Mouse (Mus musculus): ENCODE measurements around the gene Abca3. TPM values are rescaled to one million over a fixed set of nuclear protein-coding genes. Genes with fewer than 3 reads are reported as not detected.
A peak's percentile ranks its signal among the peaks of the same experiment; 100 is the strongest.
"Not testable (repeated sequence)": the region's sequence is repeated elsewhere in the genome, so short reads cannot be mapped to it uniquely, and the experiment has no call there.

The Abca3 gene
- total RNA-seq, 2 experiments from 2014 or later: 111 to 118 TPM

DNA sequence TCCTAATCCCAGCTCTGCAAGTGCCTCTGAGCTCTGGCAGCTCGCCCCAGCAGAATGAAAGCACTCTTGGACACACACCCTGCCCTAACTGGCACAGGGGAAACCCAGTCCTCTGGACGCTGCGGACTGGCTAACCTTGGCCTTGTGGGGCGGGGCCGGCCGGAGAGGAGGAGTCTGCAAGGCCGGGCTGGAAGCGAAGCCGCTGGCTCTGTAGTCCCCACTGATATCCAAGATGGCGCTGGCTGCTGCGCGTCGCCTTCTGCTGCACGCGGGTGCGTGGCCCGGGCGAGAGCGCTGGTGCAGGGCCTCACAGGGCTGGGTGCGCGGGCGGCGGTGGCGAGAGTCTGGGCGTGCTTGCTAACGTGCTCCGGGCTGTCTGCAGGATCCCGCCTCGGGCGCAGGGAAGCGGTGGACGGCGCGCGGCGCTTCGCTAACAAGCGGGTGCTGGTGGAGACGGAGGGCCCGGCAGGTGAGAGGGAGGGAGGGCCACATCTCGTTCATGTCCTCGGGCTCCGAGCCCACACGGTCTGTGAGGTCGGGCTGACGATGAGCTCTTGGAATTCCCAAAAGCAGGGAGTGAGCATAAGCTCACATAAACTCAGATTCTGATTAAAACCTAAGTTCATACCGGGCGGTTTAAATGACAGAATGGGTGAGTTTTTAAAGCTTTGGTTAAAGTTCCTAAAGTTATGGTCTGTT, 74.9 kb downstream of the Abca3 start, which contains the start of gene Eci1:
Gene Eci1 (plus strand): TSS at position 171 of the 699 bp plus-strand sequence.
- intact Hi-C loops (cut with DNase I): no loop called here
- DNase-seq (ENCODE audit: low spot score in 2 of 2): peak; percentile 86 to 90

DNA sequence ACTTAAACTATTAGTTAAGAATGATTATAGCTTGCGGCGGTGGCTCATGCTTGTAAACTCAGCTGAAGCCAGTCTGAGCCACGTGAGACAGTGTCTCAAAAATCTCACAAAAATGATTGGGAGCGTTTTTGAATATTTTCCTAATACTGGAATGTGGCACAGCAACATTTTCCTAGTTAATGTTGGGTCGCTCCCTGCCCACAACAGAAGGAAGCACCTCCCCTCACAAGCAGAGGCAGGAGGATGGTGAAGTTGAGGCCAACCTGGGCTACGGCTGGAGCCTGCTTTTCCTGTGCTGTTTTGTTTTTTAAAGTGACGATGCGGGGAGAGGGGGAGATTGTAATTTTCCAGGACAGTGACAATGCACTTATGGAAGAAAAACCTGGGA, 75.4 kb downstream of the Abca3 start:
- intact Hi-C loops (cut with DNase I): no loop called here
- no peak for DNase-seq (ENCODE audit: low spot score in 2 of 2)

DNA sequence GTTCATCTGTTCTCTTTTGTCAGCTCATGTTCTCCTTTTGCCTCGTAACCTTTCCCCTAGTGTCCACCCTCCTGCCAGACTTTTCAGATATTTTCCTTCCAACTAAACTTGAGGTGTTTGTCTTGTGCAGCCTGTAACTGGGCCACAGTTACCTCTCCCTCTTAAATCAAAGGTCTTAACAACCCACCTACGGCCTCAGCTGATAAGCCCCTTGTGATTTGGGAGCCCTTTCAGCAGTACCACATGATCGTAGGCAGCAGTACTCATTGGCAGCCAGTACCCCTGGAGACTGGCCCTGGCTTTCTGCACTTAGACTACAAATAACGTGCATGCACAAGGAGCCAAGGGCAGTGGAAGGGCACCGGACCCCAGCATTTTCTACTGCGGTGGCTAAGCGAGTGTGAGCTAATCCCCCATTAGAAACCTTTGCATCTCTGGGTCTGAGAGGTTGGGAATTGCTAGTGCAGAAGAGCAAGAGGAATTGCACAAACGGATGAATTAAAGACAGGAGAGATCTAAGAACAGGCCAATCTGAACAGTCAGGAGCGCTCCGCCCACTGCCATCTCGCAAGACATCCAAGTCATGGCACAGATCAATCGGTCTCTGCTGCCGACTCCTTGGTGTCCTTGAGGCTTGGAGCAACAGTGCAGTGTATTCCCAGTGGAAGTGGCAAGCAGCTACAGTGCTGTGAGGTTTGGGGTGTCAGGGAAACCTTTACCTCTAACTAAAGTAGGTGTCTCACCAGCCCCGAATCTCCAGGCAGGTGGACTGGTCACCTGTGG, 77.6 kb downstream of the Abca3 start:
- no peak for DNase-seq (ENCODE audit: low spot score in 2 of 2)
- intact Hi-C loops (cut with DNase I): no loop called here

DNA sequence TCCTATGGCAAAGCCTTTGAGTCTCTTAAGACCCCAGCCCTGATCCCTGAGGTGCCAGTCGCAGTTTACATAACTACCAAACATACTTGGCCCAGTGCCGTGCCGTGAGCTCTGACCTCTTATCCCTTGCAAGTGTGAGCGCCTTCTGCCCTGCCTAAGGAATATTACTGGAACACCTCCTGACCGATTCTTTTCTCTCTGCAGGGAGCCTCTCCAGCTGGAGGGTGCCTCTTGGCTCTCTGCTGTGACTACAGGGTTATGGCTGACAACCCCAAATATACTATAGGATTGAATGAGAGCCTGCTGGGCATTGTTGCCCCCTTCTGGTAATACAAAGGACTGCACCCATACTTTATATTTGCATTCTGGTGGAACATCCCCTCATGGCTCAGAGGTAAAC, 85.3 kb downstream of the Abca3 start:
- intact Hi-C loops (cut with DNase I): no loop called here
- peak; percentile 54 to 62 for DNase-seq (ENCODE audit: low spot score in 2 of 2)

DNA sequence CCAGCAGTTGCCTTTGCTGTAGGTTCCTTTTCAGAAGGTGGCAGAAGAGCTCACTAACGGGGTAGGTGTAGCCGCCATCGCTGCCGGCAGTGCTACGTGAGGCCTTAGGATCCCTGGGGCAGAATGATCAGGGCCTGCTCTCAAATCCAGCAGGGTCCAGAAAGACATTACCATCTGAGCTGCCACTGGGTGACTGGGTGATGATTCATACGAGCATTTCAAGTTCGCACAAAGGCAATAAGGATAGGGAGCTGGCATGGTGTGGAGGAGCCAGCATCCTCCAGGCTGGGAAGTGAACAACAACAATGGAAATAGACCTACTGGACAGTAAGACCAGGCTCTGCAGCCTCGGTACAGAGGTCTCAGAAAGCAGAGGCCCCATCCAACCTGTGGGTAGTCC, 88.6 kb downstream of the Abca3 start:
- intact Hi-C loops (cut with DNase I): no loop called here
- no peak for DNase-seq (ENCODE audit: low spot score in 2 of 2)

DNA sequence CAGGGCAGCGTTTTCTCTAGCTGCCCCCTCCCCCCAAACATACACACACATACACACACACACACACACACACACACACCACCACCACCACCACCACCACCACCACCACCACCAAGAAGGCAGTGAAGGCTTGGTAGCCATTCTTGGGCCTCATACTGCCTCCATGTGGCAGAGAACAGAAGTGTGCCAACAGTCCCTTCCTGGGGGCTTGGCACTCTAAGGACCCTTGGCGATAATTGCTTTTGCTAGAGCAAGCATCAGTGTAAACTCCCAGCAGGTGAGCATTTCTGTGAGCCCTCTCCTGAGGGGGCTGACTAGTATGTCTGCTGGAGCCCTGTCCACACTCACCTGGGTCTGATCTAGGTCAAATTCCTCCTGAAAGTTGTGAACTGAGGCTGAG, 89.4 kb downstream of the Abca3 start:
- DNase-seq (ENCODE audit: low spot score in 2 of 2): no peak
- intact Hi-C loops (cut with DNase I): no loop called here

DNA sequence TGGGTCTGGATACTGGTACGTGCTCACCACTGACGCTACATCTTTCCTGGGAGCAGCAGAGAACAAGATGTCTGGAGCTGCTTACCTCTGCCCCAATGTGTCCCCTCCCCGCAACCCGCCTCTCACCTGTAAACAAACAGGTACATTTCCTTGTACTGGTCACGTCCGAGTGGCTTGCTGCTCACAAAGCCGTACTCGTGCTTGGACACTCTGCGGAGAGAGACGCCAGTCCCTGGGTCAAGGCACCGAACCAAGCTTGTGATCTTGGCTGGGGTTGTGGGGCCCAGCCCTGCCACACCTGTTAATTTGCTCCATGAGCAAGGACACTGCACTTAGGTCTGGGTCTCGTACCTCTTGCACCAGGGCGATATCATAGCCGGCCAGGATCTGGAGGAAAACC, 90.4 kb downstream of the Abca3 start:
- DNase-seq (ENCODE audit: low spot score in 2 of 2): no peak
- intact Hi-C loops (cut with DNase I): no loop called here

DNA sequence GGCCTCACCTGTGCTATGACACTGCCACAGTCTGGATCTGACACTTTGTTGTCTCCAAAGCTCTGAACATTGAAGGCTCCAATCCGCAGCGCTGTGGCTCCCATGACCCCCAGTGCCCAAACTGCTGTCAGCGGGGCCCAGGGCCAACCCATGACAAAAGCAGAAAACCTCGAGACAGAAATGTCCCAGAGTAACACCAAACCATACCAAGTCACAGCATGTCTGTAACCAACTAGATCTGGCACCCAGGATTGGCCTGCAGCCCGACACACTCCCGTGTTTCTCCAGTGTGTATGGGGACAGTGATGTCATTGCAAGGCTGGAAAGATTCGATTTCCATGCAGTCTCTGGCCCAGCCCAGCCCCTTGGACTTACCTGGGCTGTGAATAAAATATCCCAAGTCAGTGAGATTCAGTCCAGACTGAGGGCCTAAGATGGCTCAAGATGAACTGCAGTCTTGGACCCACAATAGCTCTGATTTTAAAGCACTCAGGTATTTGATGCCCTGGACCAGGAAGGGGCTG, 90.9 kb downstream of the Abca3 start, which contains the start of gene Dnase1l2:
Gene Dnase1l2 (minus strand): TSS at position 474 of the 524 bp plus-strand sequence.
- DNase-seq (ENCODE audit: low spot score in 2 of 2): no peak
- intact Hi-C loops (cut with DNase I): no loop called here

DNA sequence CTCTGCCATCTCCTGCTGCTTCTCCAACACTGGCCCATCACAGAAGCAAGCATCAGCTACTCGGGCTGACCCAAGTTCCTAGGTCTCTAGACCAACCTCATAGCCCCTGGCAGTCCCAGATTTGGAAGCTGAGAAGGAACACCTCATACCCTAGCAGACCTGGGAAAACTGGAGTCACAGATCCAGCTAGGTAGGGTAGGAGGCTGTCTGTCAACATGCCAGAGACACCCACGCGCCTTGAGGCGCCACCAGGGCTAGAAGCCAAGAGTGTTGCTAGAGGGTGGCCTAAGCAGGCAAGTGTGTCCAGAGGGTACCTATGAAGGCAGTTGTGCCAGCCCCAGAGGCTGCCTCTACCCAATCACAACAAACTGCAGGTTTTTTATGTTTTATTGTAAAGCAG, 91.7 kb downstream of the Abca3 start:
- intact Hi-C loops (cut with DNase I): no loop called here
- DNase-seq (ENCODE audit: low spot score in 2 of 2): peak in 1 of 2 experiments; percentile 51

DNA sequence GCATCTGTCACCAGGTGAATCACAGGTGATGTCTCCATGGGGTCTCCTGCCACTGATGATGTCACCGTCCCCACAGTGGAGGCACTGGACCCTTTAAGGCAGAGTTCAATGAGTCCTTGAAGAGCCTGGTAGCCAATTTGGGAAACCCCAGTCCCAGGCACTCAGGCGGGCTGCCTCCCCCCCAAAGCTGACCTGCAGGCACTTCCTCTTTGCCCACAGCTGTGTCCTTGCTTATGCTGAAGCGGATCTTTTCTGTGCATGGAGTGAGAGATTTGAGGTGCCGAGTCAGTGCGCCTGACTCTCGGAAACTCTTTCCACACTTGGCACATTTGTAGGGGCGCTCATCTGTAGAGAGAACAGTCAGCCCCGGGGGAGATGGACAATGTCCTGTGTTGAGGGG, 94.8 kb downstream of the Abca3 start:
- intact Hi-C loops (cut with DNase I): no loop called here
- no peak for DNase-seq (ENCODE audit: low spot score in 2 of 2)

DNA sequence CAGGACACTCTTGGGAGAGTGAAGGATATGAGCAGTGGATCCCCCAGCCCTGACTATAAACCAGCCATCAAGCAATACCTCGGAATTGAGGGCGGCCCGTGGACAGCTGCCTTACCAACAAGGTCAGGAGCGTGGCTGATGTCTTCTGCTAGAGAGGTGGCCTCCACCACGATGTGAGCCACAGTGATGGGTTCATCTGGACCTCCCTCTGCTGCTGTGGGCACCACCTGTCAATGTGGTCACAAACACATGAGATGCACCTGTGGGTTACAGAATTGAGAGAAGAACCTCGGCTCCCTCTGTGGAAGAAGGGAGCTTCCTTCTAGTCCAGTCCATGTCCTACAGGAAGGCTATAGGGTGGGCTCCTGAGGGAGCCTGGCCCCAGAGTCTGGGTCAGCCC, 97.8 kb downstream of the Abca3 start:
- DNase-seq (ENCODE audit: low spot score in 2 of 2): no peak
- intact Hi-C loops (cut with DNase I): no loop called here

DNA sequence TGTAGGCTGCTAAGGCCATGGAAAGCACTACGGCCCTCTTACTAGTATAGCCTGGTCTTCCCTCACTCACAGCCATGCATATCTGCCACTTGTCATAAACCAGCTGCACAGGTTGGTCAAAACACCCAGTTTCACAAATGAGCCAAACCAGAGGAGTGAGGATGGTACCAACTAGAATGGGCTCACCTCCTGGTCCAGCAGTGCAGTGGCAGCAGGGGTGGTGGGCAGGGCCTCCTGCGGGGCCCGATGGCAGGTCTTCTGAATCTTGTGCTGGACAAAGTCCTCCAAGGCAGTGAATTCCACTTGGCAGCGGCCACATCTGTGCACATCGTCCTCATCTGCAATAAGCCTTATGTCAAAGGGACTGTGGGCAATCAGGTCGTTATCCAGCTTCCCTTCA, 99.5 kb downstream of the Abca3 start:
- intact Hi-C loops (cut with DNase I): no loop called here
- no peak for DNase-seq (ENCODE audit: low spot score in 2 of 2)

DNA sequence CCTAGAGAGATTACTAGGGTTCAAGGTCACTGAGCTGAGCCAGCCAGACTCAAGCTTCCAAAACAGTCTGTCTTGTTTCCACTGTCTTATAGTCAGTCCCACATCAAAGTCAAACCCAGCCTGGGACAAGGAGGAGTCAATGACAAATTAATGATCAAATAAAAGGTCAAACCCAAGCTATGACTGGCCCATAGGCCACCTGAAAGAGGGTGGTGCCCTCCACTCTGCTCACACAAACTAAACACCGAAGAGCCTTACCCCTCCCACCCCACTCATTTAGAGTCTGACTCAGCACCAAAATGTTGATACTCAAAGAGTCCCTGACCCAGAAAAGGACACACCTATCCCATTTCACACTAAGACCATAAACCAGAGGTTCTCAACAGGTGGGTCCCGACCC, 101.6 kb downstream of the Abca3 start:
- DNase-seq (ENCODE audit: low spot score in 2 of 2): no peak
- intact Hi-C loops (cut with DNase I): no loop called here

DNA sequence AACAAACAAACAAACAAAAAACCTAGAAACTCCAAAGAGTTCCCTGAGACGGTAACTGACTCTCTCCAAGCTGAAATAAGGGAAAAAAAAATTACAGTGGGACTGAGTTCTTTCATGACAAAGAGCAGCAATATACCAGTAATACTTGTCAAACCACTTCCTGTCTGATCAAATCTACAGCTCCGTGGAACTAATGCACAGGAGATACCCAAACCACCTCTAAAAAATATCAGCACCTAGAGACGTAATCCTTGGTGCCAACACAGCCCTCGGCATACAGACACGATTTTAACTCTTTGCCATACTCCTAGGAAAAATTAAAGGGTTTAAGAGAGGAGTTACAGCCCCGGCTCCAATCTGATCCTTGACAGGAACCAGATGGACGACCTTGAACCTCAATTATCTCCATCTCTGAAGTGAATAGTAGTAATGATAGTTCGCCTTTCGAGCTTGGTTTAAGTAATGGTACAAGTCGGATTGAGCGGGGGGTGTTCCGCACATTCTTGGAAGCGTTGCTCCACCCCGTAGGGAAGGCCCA, 102.5 kb downstream of the Abca3 start:
- DNase-seq (ENCODE audit: low spot score in 2 of 2): no peak
- intact Hi-C loops (cut with DNase I): no loop called here

DNA sequence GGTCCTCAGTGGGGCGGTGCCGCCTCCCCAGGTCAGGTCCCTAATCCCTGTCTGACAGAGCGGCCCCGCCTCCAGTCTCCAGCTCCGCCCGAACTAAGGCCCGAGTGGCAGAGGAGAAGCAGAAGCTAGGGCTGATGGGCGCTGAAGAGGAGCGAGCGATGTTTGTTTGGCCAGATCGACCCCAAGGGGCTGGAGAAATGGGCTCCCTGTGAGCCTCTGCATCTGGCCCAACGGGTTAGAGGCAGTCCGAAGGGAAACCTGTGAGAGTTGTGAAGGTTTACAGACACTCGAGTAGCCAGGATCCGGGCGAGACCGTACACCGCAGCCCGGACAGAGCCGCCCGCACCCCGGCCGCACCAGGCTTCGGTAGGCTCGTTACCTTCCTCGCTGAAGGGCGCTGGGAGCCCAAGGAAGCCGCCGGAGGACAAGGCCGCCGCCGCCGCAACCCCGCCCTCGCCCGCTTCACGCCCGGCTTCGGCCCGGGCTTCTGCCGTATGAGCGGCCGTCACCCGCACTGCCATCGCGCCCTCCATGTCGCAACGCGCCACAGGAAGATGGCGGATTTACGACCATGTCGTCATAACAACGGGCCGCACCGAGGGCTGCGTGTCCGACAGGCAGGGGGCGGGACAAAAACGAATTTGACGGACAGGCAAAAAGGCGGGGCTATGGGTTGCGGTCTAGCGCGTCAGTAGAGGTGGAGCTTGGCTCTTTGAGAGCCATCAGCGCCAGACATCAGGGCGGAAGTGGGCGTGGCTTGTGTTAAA, 103.2 kb downstream of the Abca3 start:
- intact Hi-C loops (cut with DNase I): no loop called here
- peak; percentile 99 for DNase-seq (ENCODE audit: low spot score in 2 of 2)

DNA sequence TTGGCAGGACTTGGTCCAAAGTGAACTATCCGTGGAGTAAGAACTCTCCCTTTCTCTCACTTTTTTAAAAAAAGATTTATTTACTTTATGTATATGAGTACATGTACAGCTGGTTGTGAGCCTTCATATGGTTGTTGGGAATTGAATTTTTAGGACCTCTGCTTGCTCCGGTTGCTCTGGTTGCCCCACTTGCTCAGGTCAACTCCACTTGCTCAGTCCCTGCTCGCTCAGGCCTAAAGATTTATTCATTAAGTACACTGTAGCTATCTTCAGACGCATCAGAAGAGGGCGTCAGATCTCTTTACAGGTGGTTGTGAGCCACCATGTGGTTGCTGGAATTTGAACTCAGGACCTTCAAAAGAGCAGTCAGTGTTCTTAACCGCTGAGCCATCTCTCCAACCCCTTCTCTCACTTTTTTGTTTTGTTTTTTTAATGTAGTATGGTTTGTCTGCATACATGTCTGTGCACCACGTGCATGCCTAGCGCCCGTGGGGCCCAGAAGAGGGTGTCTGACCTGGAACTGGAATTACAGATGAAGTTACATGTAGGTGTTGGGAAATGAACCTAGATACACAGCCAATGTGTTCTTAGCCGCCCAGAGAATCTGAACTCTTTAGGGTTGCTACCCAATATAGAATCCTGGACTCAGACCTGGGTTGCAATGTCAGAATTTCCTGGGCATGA, 103.9 kb downstream of the Abca3 start:
- intact Hi-C loops (cut with DNase I); DNase-seq (ENCODE audit: low spot score in 2 of 2): not testable (repeated sequence)

Measured in left cerebral cortex, postnatal 14 days (tissue).